Mouse (Mus musculus) CD8-positive naive resting alpha-beta T cell, adult 2 months (primary cell): ENCODE measurements around the gene Esf1.
A peak's percentile ranks its signal among the peaks of the same experiment; 100 is the strongest.
"Not testable (repeated sequence)": the region's sequence is repeated elsewhere in the genome, so short reads cannot be mapped to it uniquely, and the experiment has no call there.

ENCODE experiments used
- DNase-seq, 2 experiments: peaks; one replicate each; pipeline ENCODE4 v3.0.0; 2022; ENCODE audit warnings: low read depth in 2 of 2, low spot score in 2 of 2

Esf1 gene

GRCm38 (mm10) chr2:140170127-140170802 is at the start of gene Esf1, which contains the start of gene Ndufaf5:
TSS of gene Esf1 (minus strand) at chr2:140170564.
TSS of gene Ndufaf5 (plus strand) at chr2:140170649.
- peak; percentile 82 to 87 for DNase-seq

DNA sequence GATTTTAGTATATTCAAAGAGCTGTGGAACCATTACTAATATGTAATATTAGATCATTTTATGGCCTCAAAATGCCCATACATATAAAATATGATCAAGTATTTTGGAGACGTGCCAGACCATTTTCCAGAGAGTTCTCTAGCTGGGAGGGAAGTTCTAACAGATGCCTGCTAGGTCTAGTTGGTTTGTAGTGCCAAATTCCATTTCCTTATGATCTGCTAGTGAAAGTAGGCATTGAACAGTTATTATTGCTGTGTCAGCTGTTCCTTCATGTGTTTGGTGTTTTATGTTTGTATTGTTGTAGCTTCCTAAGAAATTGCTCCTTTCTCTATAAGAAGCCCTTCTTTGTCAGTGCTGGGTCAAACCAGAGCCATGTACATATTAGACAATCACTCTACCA is 45.6 kb upstream of the Esf1 start:
- DNase-seq, result no peak

GRCm38 (mm10) chr2:140215415-140215814 is 45.1 kb upstream of the Esf1 start:
- DNase-seq, result no peak

DNA sequence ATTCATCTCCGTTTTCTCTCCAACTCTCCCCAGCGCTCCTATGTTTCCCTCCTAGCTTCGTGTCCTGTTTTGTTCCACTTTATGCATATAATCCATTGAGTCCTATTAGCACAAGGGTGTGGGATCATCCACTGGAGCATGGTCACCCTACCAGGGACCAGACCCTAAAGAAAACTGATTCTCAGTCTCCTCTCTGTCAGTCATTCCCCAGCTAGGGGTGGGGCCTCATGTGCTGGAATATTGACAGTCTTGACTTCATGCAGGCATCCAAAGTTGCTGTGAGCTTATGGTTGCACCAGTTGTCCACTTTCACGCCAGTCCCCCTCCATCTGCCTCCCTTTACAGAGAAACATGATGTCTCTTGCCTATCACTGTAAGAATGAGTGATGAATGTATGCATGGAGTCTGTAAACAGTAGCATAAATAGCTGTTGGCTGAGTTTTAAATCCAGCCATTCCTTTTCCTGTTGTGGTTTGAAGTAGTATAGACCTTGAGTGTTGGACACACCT is 44.2 kb upstream of the Esf1 start:
- DNase-seq, result no peak

DNA sequence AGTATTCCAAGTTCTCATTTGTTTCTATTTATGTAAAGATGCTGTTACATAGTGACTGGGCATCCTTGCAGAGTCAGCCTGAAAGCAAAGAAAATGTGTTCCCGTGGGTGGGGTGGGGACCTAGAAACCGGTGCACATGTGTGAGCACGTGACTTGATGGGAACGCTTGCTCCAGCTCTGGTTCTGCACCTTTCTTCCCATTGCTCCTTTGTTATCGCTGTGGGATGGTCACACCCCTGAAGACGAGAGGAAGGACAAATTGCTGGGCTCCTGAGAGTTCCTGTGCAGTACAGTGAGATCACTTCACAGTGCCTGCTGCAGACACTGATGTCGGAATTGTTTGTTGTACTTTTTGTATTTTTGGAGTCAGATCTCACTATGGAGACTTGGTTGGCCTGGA is 33.4 kb upstream of the Esf1 start:
- no peak for DNase-seq

GRCm38 (mm10) chr2:140202573-140202972 is 32.2 kb upstream of the Esf1 start:
- DNase-seq, result no peak

DNA sequence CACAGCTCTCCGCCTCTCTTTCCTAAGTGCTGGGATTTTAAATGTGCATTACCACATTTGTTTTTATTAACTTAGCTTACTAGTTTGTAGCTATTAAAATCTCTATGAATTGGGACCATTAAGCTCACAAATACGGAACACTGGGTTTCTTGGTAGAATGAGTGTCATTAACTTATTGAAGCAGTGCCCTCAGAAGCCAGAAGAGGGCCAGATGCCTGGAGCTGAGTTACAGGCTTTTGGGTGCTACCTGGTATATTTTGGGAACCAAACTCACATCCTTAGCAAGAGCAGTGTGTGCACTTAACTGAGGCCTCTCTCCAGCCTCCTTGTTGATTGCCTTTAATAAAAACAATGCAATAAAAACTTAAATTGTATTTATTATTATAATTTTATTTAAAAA is 30.3 kb upstream of the Esf1 start:
- no peak for DNase-seq

GRCm38 (mm10) chr2:140185685-140186210 is 15.4 kb upstream of the Esf1 start:
- not testable (repeated sequence) for DNase-seq

DNA sequence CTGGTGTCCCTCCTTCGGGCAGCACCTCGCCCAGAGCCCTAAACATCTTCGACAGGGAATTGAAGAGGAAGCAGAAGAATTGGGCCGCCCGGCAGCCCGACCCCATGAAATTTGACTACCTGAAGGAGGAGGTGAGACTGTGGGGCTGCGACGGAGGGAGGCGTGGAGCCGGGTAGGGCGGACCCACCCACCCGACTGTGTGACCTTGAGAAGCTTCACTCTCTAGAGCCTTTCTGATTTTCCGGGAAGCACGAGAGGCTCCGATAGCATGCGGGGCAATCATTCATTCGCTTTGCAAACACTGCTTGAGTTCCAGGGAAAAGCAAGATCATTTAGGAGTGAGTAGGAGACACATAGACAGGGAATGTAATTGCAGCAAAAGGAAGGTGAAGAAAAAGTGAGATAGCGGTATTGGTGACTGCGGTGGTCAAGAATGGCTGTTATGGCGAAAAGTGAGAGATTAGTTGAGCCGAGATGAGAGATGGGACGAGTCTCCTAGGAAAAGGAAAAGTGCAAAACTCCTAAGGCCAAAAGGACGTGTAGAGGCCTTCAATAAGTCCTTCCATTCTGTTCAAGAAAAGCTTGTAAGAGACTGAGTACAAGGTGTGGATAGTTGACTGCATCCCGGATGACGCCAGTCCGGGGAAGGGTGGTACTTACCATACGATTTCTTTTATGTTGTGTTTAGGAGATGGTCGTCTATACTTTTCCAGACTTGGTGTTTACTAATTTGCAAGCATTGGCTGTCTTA is 614 bp upstream of the Esf1 start:
- DNase-seq, result no peak

DNA sequence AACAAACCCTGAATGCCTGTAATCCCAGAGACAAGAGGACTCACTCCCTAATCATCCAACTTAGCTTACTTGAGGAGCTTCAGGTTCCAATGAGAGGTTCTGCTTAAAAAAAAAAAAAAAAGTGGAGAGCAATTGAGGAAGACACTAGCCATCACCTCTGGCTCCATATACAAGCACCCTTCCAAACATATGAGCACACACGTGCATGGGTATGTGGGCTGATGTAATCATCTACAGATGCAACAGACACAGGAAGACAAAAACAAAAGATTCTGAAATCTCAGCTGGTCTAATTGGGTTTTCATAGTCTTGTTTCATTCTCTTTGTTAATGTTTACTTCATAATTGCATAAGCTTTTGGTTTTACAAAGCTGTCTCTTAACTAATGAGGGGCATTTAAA is 1.3 kb downstream of the Esf1 start:
- no peak for DNase-seq

DNA sequence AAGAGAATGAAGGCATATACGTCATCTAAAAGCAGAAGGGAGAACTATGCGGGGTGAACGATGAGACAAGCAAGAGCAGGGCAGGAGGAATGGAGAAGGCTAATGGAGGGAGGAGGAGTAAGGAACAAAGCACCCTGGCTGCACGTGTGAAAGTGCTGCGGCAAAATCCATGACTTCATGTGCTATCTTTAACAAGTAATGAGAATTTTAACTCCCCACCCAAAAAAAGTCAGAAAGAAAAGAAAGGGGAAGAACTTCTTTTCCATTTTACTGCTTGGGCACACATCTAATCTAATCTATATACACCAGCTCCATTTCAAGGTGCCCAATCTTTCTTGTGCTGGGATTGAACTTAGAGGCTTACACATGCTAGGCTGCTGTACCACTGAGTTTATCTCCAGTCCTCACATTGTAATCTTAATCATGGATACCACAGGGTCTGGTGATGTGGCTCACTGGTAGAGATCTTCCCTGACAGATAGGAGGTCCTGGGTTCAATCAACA is 7.0 kb downstream of the Esf1 start:
- DNase-seq, result no peak

GRCm38 (mm10) chr2:140159186-140159730 is 11.1 kb downstream of the Esf1 start:
- peak in 1 of 2 experiments; percentile 5 for DNase-seq

DNA sequence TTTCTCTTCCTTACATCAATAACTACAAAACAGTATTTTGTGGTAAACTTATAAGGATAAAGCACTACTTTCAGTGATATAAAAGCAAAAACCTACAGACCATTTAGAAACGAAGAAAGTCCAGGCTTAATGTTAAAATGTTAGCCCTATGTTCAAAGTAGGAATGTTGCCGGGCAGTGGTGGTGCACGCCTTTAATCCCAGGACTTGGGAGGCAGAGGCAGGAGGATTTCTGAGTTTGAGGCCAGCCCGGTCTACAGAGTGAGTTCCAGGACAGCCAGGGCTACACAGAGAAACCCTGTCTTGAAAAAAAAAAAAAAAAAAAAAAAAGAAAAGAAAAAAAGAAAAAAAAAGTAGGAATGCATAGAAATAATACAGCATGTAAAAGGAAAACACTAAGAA is 18.6 kb downstream of the Esf1 start, which contains the start of gene Gm17374:
Gm17374 (plus strand) TSS at position 301 of the 400 bp plus-strand sequence.
- not testable (repeated sequence) for DNase-seq

GRCm38 (mm10) chr2:140125516-140125915 is 44.8 kb downstream of the Esf1 start:
- no peak for DNase-seq

DNA sequence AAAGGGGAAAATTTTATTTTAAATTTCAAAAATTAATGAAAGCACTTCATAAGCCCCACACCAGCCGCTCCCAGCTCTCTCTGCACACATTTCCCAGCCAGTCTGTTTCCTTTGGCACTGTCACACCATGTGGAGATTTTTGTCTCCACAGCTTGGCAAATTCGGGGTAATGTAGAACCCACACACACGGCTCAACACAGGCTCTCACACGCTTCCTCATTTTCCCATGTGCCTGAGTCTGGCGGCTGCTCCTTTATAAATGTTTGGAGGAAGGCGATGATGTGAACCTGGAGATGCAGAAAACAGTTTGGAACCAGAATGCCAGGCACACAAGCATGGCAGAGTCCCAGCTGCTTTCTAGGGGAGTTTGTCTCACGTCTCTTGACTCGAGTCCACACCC is 56.5 kb downstream of the Esf1 start:
- DNase-seq, result no peak

DNA sequence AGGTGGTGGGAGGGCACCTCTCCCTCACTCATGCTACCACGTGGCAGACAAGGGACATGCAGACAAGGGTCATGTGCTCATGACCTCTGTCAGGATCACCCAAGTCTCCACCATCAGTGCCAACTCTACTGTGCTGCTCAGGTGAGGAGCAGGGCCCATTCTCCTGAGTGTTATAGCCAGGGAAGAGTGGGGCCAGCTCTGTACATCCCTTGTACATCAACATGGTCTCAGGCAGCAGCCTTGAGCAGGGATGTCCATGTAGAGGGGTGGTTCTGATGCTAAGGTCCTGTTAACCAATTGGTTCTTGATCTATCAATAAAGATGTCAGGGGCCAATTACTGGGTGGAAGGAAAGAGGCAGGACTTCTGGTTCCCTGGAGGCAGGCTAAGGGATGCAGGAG is 61.4 kb downstream of the Esf1 start:
- no peak for DNase-seq

DNA sequence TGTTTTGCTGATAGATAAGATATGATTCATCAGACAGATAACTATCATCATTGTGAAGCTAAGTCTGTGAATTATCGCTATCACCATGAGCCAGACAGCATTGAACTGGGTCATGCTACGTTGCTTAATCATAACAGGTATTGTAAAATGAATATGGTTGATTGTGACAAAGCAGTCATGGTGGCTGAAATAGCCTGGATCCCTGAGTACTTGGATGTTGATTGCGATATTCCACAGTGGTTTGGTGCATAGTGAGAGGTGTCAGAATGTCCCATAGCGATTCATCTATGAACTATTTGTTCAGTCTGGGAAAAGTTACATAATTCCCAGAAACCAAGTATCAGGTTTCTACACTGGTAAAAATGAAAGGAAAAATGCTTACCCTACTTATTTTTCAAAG is 62.7 kb downstream of the Esf1 start:
- DNase-seq, result no peak

- DNase-seq, result no peak
Observed at GRCm38 (mm10) chr2:140104951-140105350, 65.4 kb downstream of the Esf1 start.

GRCm38 (mm10) chr2:140100551-140101474 is 69.6 kb downstream of the Esf1 start:
- no peak for DNase-seq

DNA sequence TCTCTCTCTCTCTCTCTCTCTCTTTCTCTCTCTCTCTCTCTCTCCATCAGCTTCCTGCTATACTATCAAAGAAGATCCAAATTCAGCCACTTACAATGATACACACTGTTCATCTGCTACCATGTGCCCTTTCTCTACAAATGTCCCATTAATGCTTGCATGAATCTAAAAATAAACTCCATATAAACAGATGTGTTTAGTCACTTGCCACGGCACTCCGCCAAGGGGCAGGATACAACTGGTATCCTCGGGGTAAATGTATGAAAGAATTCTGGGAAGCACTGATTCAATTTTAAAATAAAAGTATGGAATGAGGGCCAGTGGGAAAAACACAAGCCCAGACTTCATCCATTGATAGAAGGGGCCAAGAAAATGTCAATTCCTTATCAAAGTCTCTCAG is 70.4 kb downstream of the Esf1 start:
- DNase-seq, result no peak
